Mouse (Mus musculus) retina, postnatal 1 day (tissue): ENCODE data around the gene Acsm2.
"Not testable (repeated sequence)": the region's sequence is repeated elsewhere in the genome, so short reads cannot be mapped to it uniquely, and the experiment has no call there.

Experiments used
- DNase-seq: peaks from one replicate; pipeline ENCODE4 v3.0.0-alpha.2; 2012

Acsm2 gene

GRCm38 (mm10) chr7:119554040-119554439 lies at the start of gene Acsm2:
Gene Acsm2, plus strand, starts transcription at chr7:119554340.
- DNase-seq: no peak

- no peak for DNase-seq
Observed at GRCm38 (mm10) chr7:119511143-119511542, 43.0 kb upstream of the Acsm2 start.

GRCm38 (mm10) chr7:119513056-119513455 lies 41.1 kb upstream of the Acsm2 start:
- peak; percentile 65 for DNase-seq

DNA sequence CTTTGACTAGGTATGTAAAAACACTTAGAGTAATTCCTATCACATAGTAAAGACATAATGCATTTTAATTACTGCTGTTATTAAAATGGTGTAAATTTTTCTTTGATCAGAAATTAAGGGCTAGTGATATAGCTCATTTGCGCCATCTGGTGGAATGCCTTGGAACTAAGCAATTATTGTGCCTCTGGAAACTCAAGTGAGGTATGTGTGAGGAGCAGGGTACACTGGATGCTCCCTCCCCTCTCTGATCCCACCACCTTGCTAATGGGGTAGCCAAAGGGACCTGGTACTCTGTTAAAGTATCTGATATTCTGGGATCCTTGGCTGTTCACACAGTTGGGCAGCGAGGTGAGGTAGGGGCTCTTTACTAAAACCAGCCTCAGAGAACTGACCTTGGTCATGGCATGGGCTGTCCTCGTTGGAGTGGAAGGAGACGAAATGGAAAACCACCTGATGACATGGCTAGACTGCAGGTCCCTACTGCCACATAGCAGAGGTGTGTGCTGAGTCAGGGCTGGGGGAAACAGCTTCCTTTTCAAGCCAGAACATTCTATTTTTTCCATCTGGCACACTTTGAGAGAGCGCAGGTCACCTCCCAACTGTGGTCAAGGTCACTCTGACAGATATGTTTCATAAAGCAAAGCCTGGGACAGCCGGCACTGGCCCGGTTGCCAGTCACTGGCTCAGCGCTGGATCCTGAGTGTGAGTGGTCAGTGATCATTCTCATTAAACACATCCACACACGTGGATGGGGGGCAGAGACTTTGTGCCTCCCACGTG lies 38.5 kb upstream of the Acsm2 start:
- DNase-seq: peak; percentile 61

DNA sequence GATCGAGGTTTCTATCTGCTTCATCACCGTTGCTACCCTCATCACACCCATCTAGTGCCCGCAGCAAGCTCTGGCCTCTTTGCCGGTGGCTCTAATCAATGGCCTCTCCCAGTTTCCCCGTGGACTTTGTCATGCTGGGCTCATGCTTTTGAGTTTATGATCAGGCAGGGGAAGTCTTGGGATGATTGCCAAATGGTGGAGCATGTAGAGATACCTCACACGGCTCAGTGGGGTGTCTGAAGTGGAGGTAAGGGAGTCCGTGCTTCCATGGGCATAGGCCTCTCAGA lies 37.9 kb upstream of the Acsm2 start:
- DNase-seq: no peak

GRCm38 (mm10) chr7:119519163-119519562 lies 35.0 kb upstream of the Acsm2 start, which contains the start of gene Acsm5:
Gene Acsm5, plus strand, starts transcription at chr7:119519463.
- no peak for DNase-seq

DNA sequence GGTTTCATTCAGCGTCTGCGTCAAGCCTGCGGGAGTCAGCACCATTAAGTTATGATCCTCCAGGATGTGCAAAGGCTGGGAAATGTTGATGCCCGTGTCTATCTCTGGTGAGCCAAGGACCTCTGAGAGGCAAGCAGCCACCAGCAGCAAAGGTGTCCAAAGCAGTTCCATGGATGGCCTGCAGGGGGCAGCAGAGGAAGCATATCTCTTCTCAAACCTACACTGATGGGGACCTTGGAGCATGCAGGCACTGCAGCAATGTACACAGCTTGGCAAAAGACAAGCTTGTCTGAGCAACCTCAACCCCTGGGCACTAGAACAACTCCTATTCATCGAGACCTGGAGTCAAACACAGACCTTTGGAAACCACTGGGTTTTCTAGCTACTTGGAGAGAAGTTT lies 34.5 kb upstream of the Acsm2 start:
- peak; percentile 69 for DNase-seq

DNA sequence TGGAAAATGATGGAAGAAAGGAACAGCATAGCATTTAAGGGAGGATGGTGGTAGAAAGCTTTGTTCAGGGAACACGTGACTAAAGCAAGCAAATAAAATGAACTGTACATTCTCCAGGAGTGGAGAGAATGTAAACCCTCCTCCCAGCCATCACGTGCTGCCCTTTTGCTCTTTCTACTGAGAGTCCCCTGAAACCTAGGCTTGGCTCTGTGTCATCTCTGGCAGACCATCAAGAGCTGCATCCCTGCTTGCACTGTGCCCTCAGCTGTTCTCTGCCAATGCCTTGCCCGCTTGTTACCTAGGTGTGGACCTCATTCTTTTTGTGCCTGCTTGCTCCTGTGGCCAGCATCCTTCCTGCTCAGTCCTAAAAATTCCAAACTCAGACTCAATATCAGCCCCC lies 32.3 kb upstream of the Acsm2 start:
- DNase-seq: no peak

DNA sequence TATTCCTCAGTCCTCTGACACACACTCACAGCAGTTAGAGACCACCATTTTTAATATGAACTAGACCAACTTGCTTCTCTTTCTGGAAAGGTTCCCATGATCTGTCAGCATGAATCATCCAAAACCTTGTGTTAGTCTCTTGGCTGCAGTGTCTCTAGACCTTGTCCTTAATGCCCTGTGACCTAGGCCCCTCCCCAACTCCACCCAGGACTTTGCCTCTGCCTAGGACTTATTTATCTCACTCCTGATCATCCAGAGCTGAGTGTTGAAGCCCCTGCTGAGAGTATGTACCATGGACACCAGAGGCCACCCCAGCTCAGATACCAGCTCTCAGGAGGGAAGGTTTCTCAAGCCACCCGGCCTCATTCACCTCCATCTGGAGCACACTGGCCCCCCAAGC lies 31.8 kb upstream of the Acsm2 start:
- no peak for DNase-seq

- DNase-seq: no peak
Observed at GRCm38 (mm10) chr7:119523389-119523788, 30.8 kb upstream of the Acsm2 start, which contains the start of gene Pdilt. Gene Pdilt, minus strand, starts transcription at chr7:119523489.

DNA sequence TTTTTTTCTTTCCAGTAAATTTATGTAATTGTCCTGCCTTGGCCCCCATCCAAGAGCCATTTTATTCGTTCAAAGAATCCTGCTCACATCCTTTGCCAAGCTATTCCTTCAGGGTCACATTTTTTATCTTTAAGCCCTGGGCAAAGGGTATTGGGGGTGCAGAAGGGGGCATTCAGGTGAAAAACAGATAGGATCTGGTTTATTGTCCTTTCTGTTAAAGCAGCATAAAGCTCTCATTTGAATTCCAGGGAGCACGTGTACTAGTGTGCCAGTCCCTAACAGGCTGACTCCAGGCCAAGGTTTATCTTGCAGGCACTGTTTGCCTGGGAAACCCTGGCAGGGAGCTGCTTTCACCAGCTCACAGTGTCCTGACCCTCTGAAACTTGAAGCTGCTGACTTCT lies 28.3 kb upstream of the Acsm2 start:
- no peak for DNase-seq

DNA sequence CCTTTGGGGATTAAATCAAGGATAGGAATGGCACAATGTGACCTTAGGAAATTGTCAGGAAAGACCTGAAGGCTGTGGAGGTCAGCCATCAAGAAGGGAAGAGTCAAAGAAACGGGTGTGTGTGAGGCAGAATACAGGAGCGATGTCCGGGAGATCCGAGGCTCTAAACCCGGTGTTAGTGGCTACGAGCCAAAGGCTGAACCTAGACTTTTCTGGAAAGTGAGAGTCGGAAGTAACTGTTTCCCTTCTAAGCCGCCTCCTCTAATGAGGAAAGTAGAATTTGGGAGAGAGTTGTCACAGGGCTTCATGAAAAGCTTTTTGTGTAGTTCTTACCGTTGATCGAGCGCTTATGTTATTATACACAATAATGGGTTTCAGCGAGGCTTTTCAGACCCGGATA lies 27.7 kb upstream of the Acsm2 start:
- DNase-seq: no peak

DNA sequence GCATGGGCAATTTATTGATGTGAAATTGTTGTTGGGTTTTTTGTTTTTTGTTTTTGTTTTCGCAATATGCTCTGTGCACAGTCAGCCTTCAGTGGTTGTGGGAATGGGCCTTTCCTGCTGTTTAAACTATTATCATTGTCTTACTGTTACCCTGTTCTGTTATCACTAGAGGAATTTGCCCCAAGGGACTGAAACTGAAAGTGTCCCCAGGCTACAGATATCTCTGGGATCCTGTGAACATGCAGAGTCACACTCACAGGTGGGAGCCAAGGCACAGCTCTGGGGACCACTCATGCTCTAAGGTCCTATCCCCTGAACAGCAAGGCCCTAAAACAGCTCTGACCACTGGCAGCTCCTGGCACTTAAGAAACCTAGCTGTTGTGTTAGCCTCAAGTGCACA lies 27.0 kb upstream of the Acsm2 start:
- no peak for DNase-seq

DNA sequence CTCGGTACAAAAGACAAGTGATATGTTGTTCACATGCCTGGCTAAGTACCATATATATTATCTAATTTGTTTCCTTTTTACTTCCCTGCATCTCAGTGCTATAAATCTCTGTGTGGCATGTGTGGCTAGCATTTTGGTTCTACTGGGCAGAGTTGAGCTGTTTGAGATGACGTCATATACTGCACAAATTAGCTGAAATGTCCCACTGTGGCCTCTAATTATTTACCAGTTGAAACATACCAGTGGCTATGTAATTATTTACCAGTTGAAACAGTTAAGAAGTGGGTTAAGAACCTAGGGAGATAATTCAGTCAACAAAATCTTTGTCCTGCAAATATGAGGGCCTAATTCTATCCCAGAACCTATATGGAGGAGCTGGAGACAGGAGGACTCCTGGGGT lies 26.6 kb upstream of the Acsm2 start:
- no peak for DNase-seq

GRCm38 (mm10) chr7:119528617-119529016 lies 25.5 kb upstream of the Acsm2 start:
- DNase-seq: no peak

DNA sequence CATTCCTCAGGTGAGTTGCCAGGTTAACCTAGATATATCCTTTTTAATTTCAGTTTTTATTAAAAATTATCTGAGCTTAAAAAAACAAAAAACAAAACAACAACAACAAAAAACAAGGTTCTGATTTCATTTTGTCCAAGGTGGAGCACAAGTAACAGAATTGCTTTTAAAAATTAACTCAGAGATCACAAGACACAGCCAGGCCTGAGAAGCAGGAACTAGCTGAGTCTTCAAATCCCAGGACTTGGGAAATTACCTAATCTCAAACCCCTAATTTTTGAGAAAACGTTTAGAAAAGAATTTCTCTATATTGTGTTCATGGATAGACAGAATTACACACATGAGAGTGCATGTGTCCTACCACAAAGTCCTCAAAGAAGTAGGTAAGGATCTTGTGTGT lies 21.2 kb upstream of the Acsm2 start:
- no peak for DNase-seq

- no peak for DNase-seq
Observed at GRCm38 (mm10) chr7:119534389-119534788, 19.8 kb upstream of the Acsm2 start.

DNA sequence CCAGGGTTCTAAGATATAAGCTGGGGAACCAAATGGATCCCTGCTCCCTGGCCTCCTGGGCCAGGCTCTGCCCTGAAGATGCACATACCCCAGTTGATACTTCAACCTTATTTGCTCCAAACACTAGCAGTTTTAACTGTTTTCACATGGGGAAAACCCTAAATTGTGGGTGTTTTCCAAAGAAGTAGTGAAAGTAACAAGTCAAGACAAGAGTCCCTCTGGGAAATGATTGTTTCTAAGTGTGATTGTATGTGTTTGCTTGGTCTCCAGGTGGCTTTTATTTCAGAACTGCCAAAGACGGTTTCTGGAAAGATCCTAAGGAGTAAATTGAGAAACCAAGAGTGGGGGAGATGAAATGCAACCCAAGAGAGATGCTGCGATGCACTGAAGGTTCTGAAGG lies 11.7 kb upstream of the Acsm2 start:
- DNase-seq: no peak

DNA sequence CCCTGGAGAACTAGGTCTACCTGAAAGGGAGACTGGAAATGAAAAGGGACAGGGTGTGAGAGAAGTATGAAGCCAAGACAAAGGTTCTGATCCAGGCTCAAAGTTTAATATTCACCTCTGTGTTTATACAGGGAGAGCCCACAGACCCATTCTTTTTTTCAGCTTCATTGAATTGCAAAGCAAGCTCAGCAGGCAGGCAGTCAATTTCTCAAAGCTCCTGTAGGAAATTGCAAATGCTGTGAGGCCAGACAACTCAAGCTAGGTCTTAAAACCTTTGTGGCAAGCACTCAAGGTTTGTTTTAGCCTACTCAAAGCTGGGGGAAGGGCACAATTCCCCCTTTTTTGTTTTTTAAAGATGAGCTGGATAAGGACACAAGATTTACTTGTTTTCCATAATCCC lies 8.6 kb upstream of the Acsm2 start:
- no peak for DNase-seq

- DNase-seq: no peak
Observed at GRCm38 (mm10) chr7:119550471-119551222, 3.5 kb upstream of the Acsm2 start.

DNA sequence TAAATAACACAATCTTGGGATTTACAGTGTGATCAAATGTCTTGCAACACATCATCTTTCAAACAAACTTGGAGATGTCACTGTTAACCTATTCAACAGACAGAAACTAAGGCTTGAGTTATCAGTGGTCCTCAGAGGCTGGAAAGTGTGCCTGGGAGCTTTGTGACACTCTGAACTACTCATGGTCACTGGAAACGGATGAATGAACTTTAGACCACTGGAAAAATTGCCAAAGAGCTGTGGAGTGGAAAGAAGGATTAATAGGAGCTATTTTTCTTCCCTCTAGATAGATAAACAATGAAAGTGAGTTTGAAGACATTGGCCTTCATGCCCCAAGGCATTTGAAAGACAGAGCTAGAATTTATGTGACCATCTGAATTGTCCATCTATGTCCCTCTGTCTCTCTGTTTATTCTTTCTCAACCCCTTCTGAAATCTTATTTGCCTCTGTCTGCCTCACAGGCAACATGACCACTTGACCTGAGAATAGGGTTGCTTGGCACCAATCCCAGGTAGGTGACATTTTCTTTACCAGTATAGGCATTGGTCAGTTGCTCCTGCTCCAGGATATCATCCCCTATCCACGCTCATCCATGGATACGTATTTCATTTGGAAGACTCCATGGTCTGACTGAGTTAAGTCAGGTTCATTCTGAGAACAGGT lies 5.8 kb downstream of the Acsm2 start:
- no peak for DNase-seq

DNA sequence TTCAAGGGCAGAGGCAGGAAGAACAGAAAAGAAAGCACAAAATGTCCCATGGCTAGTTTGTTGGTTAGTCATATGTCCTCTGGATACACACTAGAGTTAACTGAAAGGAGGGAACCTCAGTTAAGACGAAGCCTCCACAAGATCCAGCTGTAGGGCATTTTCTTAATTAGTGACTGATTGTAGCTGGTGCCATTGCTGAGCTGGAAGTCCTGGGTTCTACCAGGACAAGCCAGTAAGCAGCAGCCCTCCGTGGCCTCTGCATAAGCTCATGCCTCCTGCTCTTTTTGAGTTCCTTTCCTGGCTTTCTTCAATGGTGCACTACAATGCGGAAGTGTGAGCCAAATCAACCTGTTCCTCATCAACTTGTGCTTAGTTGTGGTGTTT lies 6.3 kb downstream of the Acsm2 start:
- no peak for DNase-seq

- no peak for DNase-seq
Observed at GRCm38 (mm10) chr7:119561441-119561840, 7.3 kb downstream of the Acsm2 start.

DNA sequence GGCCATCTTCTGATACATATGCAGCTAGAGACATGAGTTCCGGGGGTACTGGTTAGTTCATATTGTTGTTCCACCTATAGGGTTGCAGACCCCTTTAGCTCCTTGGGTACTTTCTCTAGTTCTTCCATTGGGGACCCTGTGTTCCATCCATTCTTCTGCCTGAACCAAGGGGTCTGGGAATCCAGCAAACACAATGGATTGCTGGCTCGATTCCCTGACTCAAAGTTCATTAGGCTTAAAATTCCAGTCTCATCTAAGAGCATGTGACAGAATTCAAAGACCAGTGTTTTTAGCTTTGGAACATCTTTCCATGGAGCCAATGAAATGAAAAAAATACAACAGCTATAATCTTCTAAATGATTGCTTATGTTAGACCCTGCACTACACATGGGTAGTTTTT lies 8.3 kb downstream of the Acsm2 start:
- not testable (repeated sequence) for DNase-seq
